Mouse (Mus musculus): Measurements from ENCODE around the gene Tjp3. TPM values are rescaled to one million over a fixed set of nuclear protein-coding genes. Genes with fewer than 3 reads are reported as not detected.
"Not testable (repeated sequence)": the region's sequence is repeated elsewhere in the genome, so short reads cannot be mapped to it uniquely, and the experiment has no call there.

The Tjp3 gene
- total RNA-seq, 1 experiment from 2014 or later, result 0.18 TPM

DNA sequence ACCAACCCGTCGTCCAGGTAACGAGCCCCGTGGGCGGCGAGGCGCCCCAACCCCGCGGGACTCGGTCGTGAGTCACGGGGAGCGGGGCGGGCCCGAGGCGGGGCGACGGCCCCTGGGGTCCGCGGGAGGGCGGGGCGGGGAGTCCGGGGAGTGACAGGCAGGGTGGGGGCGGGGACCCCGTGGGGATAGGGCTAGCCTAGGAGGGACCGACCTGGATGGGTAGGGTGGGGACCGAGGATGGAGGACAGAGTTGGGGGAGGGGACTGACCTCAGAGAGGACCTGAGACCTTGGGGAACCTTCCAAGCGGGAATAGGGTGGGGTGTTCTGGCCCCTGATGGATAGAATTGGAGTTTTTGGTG, 58.2 kb downstream of the Tjp3 start:
- no peak for DNase-seq

DNA sequence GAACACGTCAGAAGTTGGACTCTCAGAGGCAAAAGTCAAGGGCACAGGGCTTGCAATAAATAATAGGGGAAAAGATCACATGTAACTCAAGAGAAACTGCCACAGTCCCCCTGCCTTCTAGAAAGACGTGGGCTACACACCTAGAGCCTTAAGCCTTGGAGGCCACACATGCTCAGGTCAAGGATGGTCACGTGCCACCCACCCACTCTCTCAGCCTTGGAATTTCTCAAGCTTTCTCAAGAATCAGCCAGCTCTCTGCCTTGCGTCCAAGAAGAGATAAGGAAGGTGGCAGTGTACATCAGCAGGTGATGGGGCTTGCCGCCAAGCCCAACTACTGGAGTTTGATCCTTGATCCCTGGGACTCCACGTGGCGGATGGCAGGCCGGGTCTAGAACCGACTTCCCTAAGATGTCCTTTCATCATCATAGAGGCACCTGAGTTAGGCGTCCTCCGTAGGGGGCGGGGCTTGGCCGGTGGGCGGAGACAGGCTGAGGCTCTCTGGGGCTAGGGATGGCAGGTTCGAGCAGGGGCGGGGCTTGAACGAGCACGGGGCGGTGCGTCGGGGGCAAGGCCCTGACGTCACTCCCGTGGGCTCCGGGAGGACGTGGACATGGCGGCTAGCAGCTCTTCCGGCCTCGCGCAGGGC, 58.7 kb downstream of the Tjp3 start, which contains the start of gene Zfr2:
TSS of gene Zfr2 (plus strand) at position 576 of the 646 bp plus-strand sequence.
- peak; percentile 95 for DNase-seq

DNA sequence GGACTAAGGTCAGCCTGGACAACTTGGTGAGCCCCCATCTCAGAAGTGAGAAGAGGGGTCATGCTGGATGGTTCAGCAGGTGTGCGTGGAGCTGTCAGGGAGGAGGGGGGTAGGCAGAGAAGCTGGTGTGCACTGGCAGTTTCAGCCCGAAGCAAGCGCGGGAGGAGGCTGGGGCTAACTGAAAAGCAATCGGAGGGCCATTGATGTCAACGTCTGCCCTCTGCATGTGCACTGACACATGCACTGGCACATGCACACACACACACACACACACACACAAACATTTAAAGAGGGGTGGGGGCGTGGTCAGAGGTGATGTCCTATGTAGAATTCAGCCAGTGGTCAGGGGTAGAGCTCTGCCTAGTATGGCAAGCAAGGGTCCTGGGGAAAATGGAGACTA, 59.9 kb downstream of the Tjp3 start:
- DNase-seq, result no peak

DNA sequence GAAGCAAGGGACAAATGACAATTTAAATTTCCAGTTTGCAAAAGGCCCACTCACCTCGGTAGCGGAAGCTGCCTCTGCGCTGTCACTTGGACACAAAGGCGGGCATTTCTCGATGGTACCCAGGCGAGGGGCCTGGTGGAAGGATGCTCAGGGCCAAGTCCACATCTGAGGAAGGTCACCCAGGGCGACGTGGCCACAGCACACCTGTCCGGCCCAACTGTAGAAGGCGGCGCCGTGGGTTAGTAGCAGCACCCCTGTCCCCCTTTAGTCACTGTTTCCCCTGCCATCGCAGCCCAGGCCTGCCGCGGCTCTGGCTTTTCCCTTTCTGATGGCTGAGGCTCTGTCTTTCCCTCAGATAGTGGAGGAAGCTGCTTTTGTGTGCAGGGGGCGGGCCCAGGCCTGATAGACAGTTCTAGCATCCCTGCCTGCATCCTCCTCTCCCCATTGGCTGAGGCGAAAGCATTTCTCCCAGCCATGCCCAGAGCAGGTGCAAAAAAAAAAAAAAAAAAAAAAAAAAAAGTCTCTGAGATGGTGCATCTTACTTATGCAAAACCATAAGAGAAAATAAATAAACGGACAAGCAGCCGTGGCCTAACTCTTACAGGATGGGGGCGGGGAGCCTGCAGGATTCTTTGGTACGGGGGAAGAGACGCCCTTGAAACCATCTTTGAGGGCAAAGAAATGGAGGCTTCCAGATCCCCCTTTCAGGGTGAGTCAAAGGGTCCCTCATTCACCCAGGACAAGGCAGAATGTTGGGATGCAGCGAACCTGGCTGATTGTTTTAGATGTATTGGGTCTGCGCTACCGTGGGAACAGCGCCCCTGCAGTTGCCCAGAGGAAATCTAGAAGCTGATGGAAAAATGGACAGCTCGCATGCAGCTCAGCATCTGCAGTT, 60.7 kb downstream of the Tjp3 start, which contains the start of gene Atcay:
TSS of gene Atcay (minus strand) at position 396 of the 895 bp plus-strand sequence.
- no peak for DNase-seq

DNA sequence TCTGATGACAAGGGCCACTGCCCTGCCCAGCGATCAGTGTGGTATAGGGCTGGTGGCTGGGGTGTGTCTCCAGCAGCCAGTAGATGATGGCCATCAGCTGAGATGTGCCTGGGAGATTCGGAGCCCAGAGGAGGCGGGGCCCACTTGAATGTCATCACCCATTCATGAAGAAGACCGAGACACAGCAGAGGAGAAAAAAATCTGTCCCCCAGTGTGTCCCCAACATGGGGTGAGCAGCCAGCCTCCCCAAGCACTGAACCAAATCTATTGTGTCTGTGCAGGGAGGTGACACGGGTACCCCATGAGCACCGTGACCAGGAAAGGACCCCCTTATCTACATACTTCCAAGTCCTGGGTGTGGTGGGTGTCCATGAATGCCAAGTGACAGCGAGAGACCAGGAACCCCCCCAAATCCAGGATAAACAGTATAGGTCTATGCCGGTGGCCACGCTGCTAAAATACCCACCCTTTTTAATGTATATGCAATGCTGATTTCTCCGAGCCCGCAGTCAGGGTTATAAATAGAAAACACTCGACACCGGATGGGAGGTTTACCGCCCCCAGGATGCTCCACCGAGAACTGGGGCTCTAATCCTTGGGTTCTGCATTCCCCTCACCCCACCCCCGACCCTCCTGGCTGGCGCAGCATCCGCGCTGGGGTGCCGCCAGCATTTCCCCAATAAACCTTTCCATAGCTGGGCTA, 61.5 kb downstream of the Tjp3 start:
- DNase-seq, result no peak

DNA sequence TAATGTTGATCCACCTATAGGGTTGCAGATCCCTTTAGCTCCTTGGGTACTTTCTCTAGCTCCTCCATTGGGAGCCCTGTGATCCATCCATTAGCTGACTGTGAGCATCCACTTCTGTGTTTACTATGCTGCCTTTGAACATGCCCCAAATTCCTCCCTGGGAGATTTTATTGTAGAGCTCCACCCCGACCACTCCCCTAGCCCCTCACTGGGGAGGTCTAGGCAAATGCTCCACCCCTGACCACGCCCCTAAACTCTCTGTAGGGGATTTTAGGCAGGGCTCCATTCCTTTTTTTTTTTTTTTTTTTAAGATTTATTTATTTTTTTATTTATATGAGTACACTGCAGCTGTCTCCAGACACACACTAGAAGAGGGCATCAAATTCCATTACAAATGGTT, 67.7 kb downstream of the Tjp3 start:
- not testable (repeated sequence) for DNase-seq

Small RNA genes lying within 50 kb of the gene (microRNA-seq; reads per million reads assigned to microRNA genes)
- 6.4 to 7.2 reads per million in 2 experiments for gene Mir3057

Other genes starting within 250 kb of the Tjp3 start
- gene Sgta, start 231.4 kb downstream of the Tjp3 start, total RNA-seq (2021), result 198 and 223 TPM in 2 replicates
- 54.3 and 80.2 TPM in 2 replicates for gene Thop1, start 221.5 kb downstream of the Tjp3 start, total RNA-seq (2021)
- 1.6 and 2.7 TPM in 2 replicates for gene Creb3l3, start 192.7 kb downstream of the Tjp3 start, total RNA-seq (2021)
- 182 and 184 TPM in 2 replicates for gene Map2k2, start 185.7 kb downstream of the Tjp3 start, total RNA-seq (2021)
- gene Zbtb7a, start 156.4 kb downstream of the Tjp3 start, total RNA-seq (2021), result 72.8 and 96.8 TPM in 2 replicates
- gene Pias4, start 123.7 kb downstream of the Tjp3 start, total RNA-seq (2021), result 33.1 and 36.9 TPM in 2 replicates
- 1,495 and 1,572 TPM in 2 replicates for gene Eef2, start 115.0 kb downstream of the Tjp3 start, total RNA-seq (2021)
- gene Dapk3, start 108.6 kb downstream of the Tjp3 start, total RNA-seq (2021), result 70.8 and 76.5 TPM in 2 replicates
- not detected in 2 replicates for gene 4930442H23Rik, start 107.7 kb downstream of the Tjp3 start, total RNA-seq (2021)
- gene Nmrk2, start 89.5 kb downstream of the Tjp3 start, total RNA-seq (2021), result not detected in 2 replicates
- 1.0 and 2.8 TPM in 2 replicates for gene Atcay, start 60.7 kb downstream of the Tjp3 start, total RNA-seq (2021)
- gene Zfr2, start 58.4 kb downstream of the Tjp3 start, total RNA-seq (2021), result 14.0 and 22.3 TPM in 2 replicates
- 0.82 and 1.4 TPM in 2 replicates for gene Matk, start 38.6 kb downstream of the Tjp3 start, total RNA-seq (2021)
- 116 and 128 TPM in 2 replicates for gene Mrpl54, start 24.6 kb downstream of the Tjp3 start, total RNA-seq (2021)
- gene Apba3, start 24.6 kb downstream of the Tjp3 start, total RNA-seq (2021), result 70.4 and 110 TPM in 2 replicates
- 44.6 and 51.8 TPM in 2 replicates for gene Pip5k1c, start 1.4 kb upstream of the Tjp3 start, total RNA-seq (2021)
- gene Cactin, start 29.5 kb upstream of the Tjp3 start, total RNA-seq (2021), result 44.0 and 45.7 TPM in 2 replicates
- 65.7 and 69.5 TPM in 2 replicates for gene Tbxa2r, start 37.1 kb upstream of the Tjp3 start, total RNA-seq (2021)
- gene Gipc3, start 51.7 kb upstream of the Tjp3 start, total RNA-seq (2021), result 4.5 and 4.7 TPM in 2 replicates
- gene Hmg20b, start 58.9 kb upstream of the Tjp3 start, total RNA-seq (2021), result 102 and 111 TPM in 2 replicates
- 14.3 and 21.6 TPM in 2 replicates for gene Mfsd12, start 65.9 kb upstream of the Tjp3 start, total RNA-seq (2021)
- gene 4930404N11Rik, start 74.2 kb upstream of the Tjp3 start, total RNA-seq (2021), result 1.4 and 2.4 TPM in 2 replicates
- 49.3 and 51.6 TPM in 2 replicates for gene Fzr1, start 86.9 kb upstream of the Tjp3 start, total RNA-seq (2021)
- 48.4 and 52.7 TPM in 2 replicates for gene Dohh, start 92.8 kb upstream of the Tjp3 start, total RNA-seq (2021)
- 1.7 TPM in 2 replicates for gene Gm48551, start 92.9 kb upstream of the Tjp3 start, total RNA-seq (2021)
- gene Gm48552, start 97.4 kb upstream of the Tjp3 start, total RNA-seq (2021), result 1.5 TPM in 1 of 2 replicates, not detected in the other
- gene Smim24, start 101.5 kb upstream of the Tjp3 start, total RNA-seq (2021), result 1.4 TPM in 1 of 2 replicates, not detected in the other
- gene Nfic, start 164.1 kb upstream of the Tjp3 start, total RNA-seq (2021), result 100 and 129 TPM in 2 replicates
- gene Celf5, start 191.1 kb upstream of the Tjp3 start, total RNA-seq (2021), result 0.43 and 1.2 TPM in 2 replicates
- gene Ncln, start 204.8 kb upstream of the Tjp3 start, total RNA-seq (2021), result 120 and 128 TPM in 2 replicates
- 0.85 and 1.4 TPM in 2 replicates for gene S1pr4, start 208.6 kb upstream of the Tjp3 start, total RNA-seq (2021)
- gene Gna15, start 232.6 kb upstream of the Tjp3 start, total RNA-seq (2021), result 0.61 TPM in 1 of 2 replicates, not detected in the other